Mouse (Mus musculus) kidney, postnatal 0 days (tissue): ENCODE measurements around the gene Snrpe. TPM values are rescaled to one million over a fixed set of nuclear protein-coding genes. Genes with fewer than 3 reads are reported as not detected.
A peak's percentile ranks its signal among the peaks of the same experiment; 100 is the strongest.

Experiments
- ATAC-seq: fragments of 200-750 bp; cut with Nextera tagmentation; replicated peaks from 2 replicates; pipeline ENCODE4 v1.8.0; 2017; ENCODE audit warnings: low read depth, moderate number of reproducible peaks, moderate TSS enrichment, moderate library complexity; ENCODE audit not compliant: low FRiP score
- DNase-seq: peaks from one replicate; pipeline ENCODE4 v3.0.0-alpha.2; 2016; ENCODE audit warnings: low spot score
- H3K27ac ChIP-seq: fragments of 300-500 bp; sonication (generic); 2 replicates; pipeline ENCODE4 v1.5.1; 2014; ENCODE audit warnings: mild to moderate bottlenecking
- H3K27me3 ChIP-seq: fragments of 300-500 bp; sonication (generic); 2 replicates; pipeline ENCODE4 v1.6.1; 2014; ENCODE audit warnings: low read length, mixed read lengths; ENCODE audit not compliant: insufficient read depth
- H3K36me3 ChIP-seq: fragments of 300-500 bp; sonication (generic); 2 replicates; pipeline ENCODE4 v1.6.1; 2014; ENCODE audit warnings: low read length, mixed read lengths; ENCODE audit not compliant: insufficient read depth
- H3K4me1 ChIP-seq: fragments of 300-500 bp; sonication (generic); replicated peaks from 2 replicates; pipeline ENCODE4 v1.6.1; 2014; ENCODE audit warnings: antibody characterized with exemption, low read length, mixed read lengths; ENCODE audit not compliant: insufficient read depth
- H3K4me2 ChIP-seq: fragments of 300-500 bp; sonication (generic); 2 replicates; pipeline ENCODE4 v1.6.1; 2014; ENCODE audit warnings: mild to moderate bottlenecking, low read length, moderate library complexity, mixed read lengths
- H3K4me3 ChIP-seq: fragments of 300-500 bp; sonication (generic); replicated peaks from 2 replicates; pipeline ENCODE4 v1.5.1; 2014; ENCODE audit warnings: low read depth, low read length
- H3K9ac ChIP-seq: fragments of 300-500 bp; sonication (generic); 2 replicates; pipeline ENCODE4 v1.6.1; 2014; ENCODE audit warnings: low read depth, low read length
- H3K9me3 ChIP-seq: fragments of 300-500 bp; sonication (generic); replicated peaks from 2 replicates; pipeline ENCODE4 v1.6.1; 2016; ENCODE audit warnings: low read length, inconsistent platforms, mixed read lengths
- CTCF ChIP-seq: IDR thresholded peaks from 2 replicates; pipeline ENCODE4 v1.5.1; 2016; ENCODE audit warnings: antibody characterized with exemption, low read depth, mild to moderate bottlenecking, moderate library complexity
- WGBS: fragments of 180-500 bp; shearing (Covaris S2); extraction: QIAGEN DNeasy Blood & Tissue Kit; methylation state at CpG from one replicate; pipeline ENCODE4 v1.1.7; 2014; 5-methylcytosine and 5-hydroxymethylcytosine counted together
- polyA plus RNA-seq: library from polyadenylated mRNA; unstranded; fragments of >200 nt; fragmentation: Nextera tagmentation; extraction: Ambion mirVana; gene quantifications from 2 replicates; pipeline ENCODE4 v1.2.1, GENCODE M21; 2015

Snrpe gene
- polyA plus RNA-seq = 591 and 663 TPM in 2 replicates

DNA sequence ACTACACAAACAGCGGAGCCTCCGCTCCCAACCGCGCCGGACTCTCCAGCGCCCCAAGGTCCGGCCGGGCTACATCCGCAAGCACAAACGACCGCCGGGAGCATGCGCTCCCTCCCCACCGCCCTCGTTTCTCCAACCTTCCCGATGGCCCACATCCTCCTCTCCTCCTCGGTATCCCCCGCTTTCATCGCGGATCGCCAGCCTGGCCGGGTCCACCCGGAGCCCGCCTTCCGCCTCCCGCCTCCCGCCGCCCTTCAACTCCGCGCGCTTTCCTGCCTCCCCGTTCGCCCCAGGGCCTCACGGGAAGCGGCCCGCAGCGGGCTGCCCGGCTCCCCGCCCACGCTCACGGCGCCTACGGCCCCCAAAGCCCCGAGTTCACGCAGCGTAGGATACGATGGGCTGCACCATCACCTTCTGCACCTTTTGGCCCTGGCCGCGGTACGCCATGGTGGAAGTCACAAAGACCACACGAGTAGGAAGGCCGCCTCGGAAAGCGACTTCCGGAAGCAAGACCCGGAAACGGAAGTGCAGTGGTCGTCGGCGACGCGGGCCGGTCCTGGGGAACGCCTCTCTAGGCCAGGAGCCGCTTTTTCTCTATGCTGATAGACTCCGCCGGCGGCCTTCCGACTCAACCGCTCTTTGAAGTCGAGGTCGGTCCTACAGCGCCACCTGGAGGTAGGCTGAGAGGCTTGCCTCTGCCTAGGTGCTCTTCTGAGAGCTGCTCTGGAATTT, at the start of gene Snrpe:
Gene Snrpe, minus strand, starts transcription at position 521 of the 732 bp plus-strand sequence.
- Histone ChIP-seq H3K36me3 (peaks cover 28% of the 10 kb centered on the region), H3K4me1 (no peaks in the 10 kb centered on the region), H3K4me2 (peak within 1 kb of the TSS; percentile 55), H3K4me3 (peak within 1 kb of the TSS; percentile 93), H3K27me3 (no peaks in the 10 kb centered on the region), H3K9me3 (no peaks in the 10 kb centered on the region), H3K9ac (peak within 1 kb of the TSS; percentile 95), H3K27ac (peak within 1 kb of the TSS; percentile 95)
- DNase-seq (peak; percentile 100), ATAC-seq (peak; percentile 96)
- TF ChIP-seq CTCF = peak; percentile 99
- WGBS = under 1% methylated on average over 72 of the region's 73 CpGs

DNA sequence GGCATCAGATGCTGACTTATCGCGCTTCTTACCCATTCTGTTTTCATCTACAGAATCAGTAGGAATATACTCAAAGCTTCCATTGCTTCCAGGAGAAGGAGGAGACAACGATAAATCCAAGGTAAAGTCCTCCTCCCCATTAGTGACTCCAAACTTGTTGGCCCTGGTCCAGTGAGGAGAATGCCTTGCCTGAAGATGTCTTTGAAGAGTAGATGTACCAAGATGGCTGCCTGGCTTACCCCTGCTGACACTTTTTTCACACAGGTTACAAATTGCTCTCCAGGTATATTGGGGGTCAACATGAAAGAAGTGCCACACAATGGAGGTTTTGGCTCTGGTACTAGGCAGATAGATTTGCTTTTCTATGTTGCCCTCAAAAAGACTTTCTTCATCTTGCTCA, 48.8 kb upstream of the Snrpe start:
- ATAC-seq = no peak
- peaks cover 15% of the 10 kb centered on the region; the same call in 1 of the 2 replicates for H3K36me3 ChIP-seq
- no peaks in the 10 kb centered on the region for H3K9me3 ChIP-seq
- no peak overlapping the region for H3K4me3 ChIP-seq
- no peak for TF ChIP-seq CTCF
- H3K9ac ChIP-seq = no peak overlapping the region
- DNase-seq = no peak
- 89% methylated on average over 3 of the region's 3 CpGs for WGBS
- H3K27ac ChIP-seq = no peak overlapping the region
- peaks cover 34% of the 10 kb centered on the region; the same call in 1 of the 2 replicates for H3K4me1 ChIP-seq
- no peaks in the 10 kb centered on the region for H3K27me3 ChIP-seq
- H3K4me2 ChIP-seq = no peak overlapping the region

DNA sequence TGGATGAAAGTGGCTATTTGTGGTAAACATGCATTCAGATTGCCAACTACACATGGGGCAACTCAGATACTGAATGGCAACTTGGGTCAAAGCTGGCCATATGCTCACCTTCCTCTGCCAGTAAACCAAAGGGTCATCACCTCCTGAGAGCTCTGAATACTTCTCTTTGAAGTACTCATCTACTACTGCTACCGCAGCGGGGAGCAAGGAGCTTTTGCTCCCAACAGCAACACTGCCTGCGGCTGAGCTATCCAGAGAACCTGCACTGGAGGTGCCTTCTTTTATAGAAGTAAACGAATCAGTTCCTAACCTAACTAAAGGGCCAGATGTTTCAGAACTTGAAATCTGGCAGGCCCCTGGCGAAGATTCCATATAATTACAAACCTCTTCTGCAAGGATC, 46.7 kb upstream of the Snrpe start:
- no peak overlapping the region for H3K4me3 ChIP-seq
- no peak for ATAC-seq
- H3K27ac ChIP-seq = no peak overlapping the region
- no peak for DNase-seq
- 31% methylated on average over 5 of the region's 5 CpGs for WGBS
- peak overlapping the region; percentile 4; the same call in 1 of the 2 replicates for H3K4me2 ChIP-seq
- H3K4me1 ChIP-seq = peaks cover 34% of the 10 kb centered on the region; the same call in 1 of the 2 replicates
- peaks cover 15% of the 10 kb centered on the region; the same call in 1 of the 2 replicates for H3K36me3 ChIP-seq
- no peak for TF ChIP-seq CTCF
- no peak overlapping the region for H3K9ac ChIP-seq
- H3K9me3 ChIP-seq = no peaks in the 10 kb centered on the region
- no peaks in the 10 kb centered on the region for H3K27me3 ChIP-seq

DNA sequence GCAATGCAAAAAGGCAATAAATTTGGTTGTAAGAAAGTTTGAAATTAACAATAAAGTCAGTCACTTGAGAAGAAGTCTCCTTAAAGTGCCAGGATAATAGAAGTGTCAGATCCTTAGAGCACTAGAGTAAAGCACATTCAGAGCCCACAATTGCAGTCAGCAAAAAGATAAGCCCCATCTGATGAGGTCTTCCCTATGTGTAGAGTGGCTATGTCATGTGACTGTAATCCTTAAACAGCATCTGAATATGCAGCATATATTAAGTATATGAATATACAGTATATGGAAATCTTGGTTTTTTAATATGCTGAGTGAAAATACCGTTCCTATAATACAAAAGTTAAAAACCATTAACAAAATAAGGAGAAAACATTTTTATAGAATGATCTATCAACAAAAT, 42.9 kb upstream of the Snrpe start:
- H3K4me1 ChIP-seq = peaks cover 17% of the 10 kb centered on the region; the same call in 1 of the 2 replicates
- ATAC-seq (no peak), DNase-seq (no peak)
- H3K4me3 ChIP-seq = no peak overlapping the region
- no peaks in the 10 kb centered on the region for H3K27me3 ChIP-seq
- no peaks in the 10 kb centered on the region for H3K9me3 ChIP-seq
- 86% methylated on average over 1 of the region's 1 CpGs for WGBS
- H3K9ac ChIP-seq = no peak overlapping the region
- TF ChIP-seq CTCF = no peak
- no peak overlapping the region for H3K4me2 ChIP-seq
- H3K36me3 ChIP-seq = peaks cover 9% of the 10 kb centered on the region; the same call in 1 of the 2 replicates
- H3K27ac ChIP-seq = no peak overlapping the region

DNA sequence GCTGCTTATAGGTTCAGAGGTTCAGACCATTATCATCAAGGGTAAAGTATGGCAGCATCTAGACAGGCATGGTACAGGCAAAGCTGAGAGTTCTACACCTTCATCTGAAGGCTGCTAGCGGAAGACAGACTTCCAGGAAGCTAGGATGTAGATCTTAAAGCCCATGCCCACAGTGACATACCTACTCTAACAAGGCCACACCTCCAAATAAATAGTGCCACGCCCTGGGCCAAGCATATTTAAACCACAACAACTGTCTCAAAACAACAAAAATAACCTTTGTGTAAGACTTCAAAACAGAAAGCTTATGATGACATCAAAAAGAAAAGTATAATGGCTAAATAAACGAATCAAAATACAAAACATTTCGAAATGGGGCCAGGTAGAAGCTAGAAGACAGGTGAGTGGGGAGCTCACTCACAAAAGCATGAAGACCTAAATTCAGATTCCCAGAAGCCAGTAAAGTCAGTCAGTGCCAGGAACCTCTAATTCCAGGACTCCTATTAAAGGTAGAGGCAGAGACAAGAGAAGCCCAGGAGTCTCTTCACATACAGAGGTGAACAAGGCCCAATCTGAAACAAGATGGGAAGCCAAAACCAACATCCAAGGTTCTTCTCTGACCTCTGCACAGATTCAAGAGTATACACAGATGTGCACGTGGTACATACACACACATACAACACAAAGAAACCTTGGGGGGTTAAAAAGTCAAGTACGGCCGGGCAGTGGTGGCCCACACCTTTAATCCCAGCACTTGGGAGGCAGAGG, 40.4 kb upstream of the Snrpe start:
- ATAC-seq (no peak), DNase-seq (no peak)
- no peaks in the 10 kb centered on the region for H3K27me3 ChIP-seq
- no peak overlapping the region for H3K27ac ChIP-seq
- no peak overlapping the region for H3K4me3 ChIP-seq
- no peak for TF ChIP-seq CTCF
- WGBS = 93% methylated on average over 7 of the region's 7 CpGs
- H3K9ac ChIP-seq = no peak overlapping the region
- H3K4me1 ChIP-seq = 0 out of 2 replicates have a peak, but pooled peaks cover 3% of the 10 kb centered on the region
- peaks cover 12% of the 10 kb centered on the region; the same call in 1 of the 2 replicates for H3K36me3 ChIP-seq
- H3K4me2 ChIP-seq = no peak overlapping the region
- no peaks in the 10 kb centered on the region for H3K9me3 ChIP-seq

DNA sequence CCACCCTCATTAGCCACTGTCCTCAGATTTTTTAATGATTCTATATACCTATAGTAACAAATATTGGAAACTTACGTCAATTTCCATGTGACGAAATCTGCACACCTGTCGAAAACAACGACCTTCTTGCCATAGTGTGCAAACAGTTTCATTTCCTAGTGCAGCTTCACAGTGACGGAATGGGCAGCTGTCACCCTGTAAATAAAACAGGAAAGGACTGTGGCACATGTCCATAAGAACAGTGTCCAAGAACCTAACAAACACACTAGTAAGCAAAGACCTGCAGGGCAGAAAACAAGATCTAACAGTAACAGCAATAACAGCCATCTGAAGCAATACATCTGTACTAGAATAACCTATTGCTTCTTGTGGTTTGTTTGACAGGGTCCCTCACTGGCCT, 35.6 kb upstream of the Snrpe start:
- Histone ChIP-seq H3K9me3 (no peaks in the 10 kb centered on the region), H3K4me2 (no peak overlapping the region), H3K27me3 (no peaks in the 10 kb centered on the region), H3K27ac (no peak overlapping the region), H3K36me3 (peaks cover 42% of the 10 kb centered on the region), H3K9ac (no peak overlapping the region), H3K4me1 (no peaks in the 10 kb centered on the region), H3K4me3 (no peak overlapping the region)
- ATAC-seq = no peak
- WGBS = 88% methylated on average over 5 of the region's 5 CpGs
- TF ChIP-seq CTCF = no peak
- DNase-seq = no peak
